Mouse (Mus musculus) ES-Bruce4 (cell line): ENCODE results near the gene Cacng1.

Experiments
- CTCF ChIP-seq: IDR thresholded peaks from one replicate; pipeline ENCODE4 v1.8.1; 2011; ENCODE audit warnings: low read depth, low read length
- EP300 ChIP-seq: IDR thresholded peaks from 2 replicates; pipeline ENCODE4 v1.6.1; 2011; ENCODE audit warnings: low read depth, low read length; ENCODE audit not compliant: insufficient read depth
- POLR2A ChIP-seq: IDR thresholded peaks from one replicate; pipeline ENCODE4 v1.8.1; 2011; ENCODE audit warnings: low read length; ENCODE audit not compliant: insufficient read depth

DNA sequence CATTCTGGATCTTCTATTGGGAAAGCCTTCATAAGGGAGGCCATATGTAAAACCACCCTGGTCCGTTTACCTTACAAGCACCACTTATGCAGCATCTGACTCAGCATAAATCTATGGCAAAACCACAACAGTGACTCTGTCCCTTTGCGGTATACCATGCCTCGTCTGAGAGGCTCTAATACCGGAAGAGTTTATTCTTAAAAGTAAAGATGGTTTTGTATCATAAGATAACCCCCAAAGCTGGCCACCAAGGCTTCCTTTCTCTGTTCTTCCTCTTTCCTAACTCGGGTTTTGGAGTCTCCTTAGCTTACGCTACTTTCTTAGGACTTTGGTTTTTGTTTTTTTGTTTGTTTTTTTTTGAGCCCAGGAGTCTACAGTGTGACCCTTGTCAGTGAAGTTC lies 23.0 kb downstream of the Cacng1 start:
- no peak for TF ChIP-seq CTCF
- TF ChIP-seq EP300 = no peak
- no peak for TF ChIP-seq POLR2A
